Mouse (Mus musculus) forebrain, embryonic 14.5 days (tissue): ENCODE measurements around the gene Fam57a. TPM values are rescaled to one million over a fixed set of nuclear protein-coding genes. Genes with fewer than 3 reads are reported as not detected.
A peak's percentile ranks its signal among the peaks of the same experiment; 100 is the strongest.

Experiments used
- ATAC-seq: fragments of 200-750 bp; cut with Nextera tagmentation; 2 replicates; pipeline ENCODE4 v1.8.0; 2017; ENCODE audit warnings: mild to moderate bottlenecking, moderate library complexity
- DNase-seq: peaks from one replicate; pipeline ENCODE4 v3.0.0-alpha.2; 2015; ENCODE audit warnings: low spot score
- H3K27ac ChIP-seq: fragments of 300-500 bp; sonication (generic); 2 replicates; pipeline ENCODE4 v1.5.1; 2014; ENCODE audit warnings: low read depth, mild to moderate bottlenecking, control low read depth, low read length, moderate library complexity
- H3K27me3 ChIP-seq: fragments of 300-500 bp; sonication (generic); replicated peaks from 2 replicates; pipeline ENCODE4 v1.6.1; 2014; ENCODE audit warnings: low read length, control low read depth, mixed read lengths; ENCODE audit not compliant: control insufficient read depth, insufficient read depth
- H3K36me3 ChIP-seq: fragments of 300-500 bp; sonication (generic); 2 replicates; pipeline ENCODE4 v1.6.1; 2014; ENCODE audit warnings: low read length, control low read depth; ENCODE audit not compliant: control insufficient read depth, insufficient read depth
- H3K4me1 ChIP-seq: fragments of 300-500 bp; sonication (generic); 2 replicates; pipeline ENCODE4 v1.6.1; 2014; ENCODE audit warnings: antibody characterized with exemption, low read length, control low read depth; ENCODE audit not compliant: control insufficient read depth, insufficient read depth
- H3K4me2 ChIP-seq: fragments of 300-500 bp; sonication (generic); 2 replicates; pipeline ENCODE4 v1.6.1; 2014; ENCODE audit warnings: mild to moderate bottlenecking, control low read depth, low read length
- H3K4me3 ChIP-seq: fragments of 300-500 bp; sonication (generic); 2 replicates; pipeline ENCODE4 v1.5.1; 2014; ENCODE audit warnings: low read depth, low read length, control low read depth
- H3K9ac ChIP-seq: fragments of 300-500 bp; sonication (generic); 2 replicates; pipeline ENCODE4 v1.6.1; 2014; ENCODE audit warnings: mild to moderate bottlenecking, low read length, control low read depth, moderate library complexity
- H3K9me3 ChIP-seq: fragments of 300-500 bp; sonication (generic); replicated peaks from 2 replicates; pipeline ENCODE4 v1.6.1; 2016; ENCODE audit warnings: low read length, control low read depth, mixed read lengths; ENCODE audit not compliant: control insufficient read depth
- WGBS: fragments of 180-500 bp; shearing (Covaris S2); extraction: QIAGEN DNeasy Blood & Tissue Kit; methylation state at CpG from one replicate; pipeline ENCODE4 v1.1.7; 2014; 5-methylcytosine and 5-hydroxymethylcytosine counted together
- polyA plus RNA-seq: library from polyadenylated mRNA; unstranded; fragments of >200 nt; fragmentation: Nextera tagmentation; extraction: Ambion mirVana; gene quantifications from 2 replicates; pipeline ENCODE4 v1.2.1, GENCODE M21; 2014

Fam57a gene
- polyA plus RNA-seq, 1 experiment from 2014 or later = 26.1 TPM

GRCm38 (mm10) chr11:76224631-76225030 is 45.2 kb downstream of the Fam57a start:
- no peaks in the 10 kb centered on the region for H3K27me3 ChIP-seq
- no peaks in the 10 kb centered on the region for H3K9me3 ChIP-seq
- no peak overlapping the region for H3K27ac ChIP-seq
- no peak overlapping the region for H3K4me2 ChIP-seq
- H3K9ac ChIP-seq = no peak overlapping the region
- DNase-seq (no peak), ATAC-seq (no peak)
- H3K36me3 ChIP-seq = peaks cover 50% of the 10 kb centered on the region
- no peak overlapping the region for H3K4me3 ChIP-seq
- WGBS = 94% methylated on average over 5 of the region's 5 CpGs
- H3K4me1 ChIP-seq = no peaks in the 10 kb centered on the region

GRCm38 (mm10) chr11:76225051-76225450 is 45.6 kb downstream of the Fam57a start:
- no peak overlapping the region for H3K27ac ChIP-seq
- H3K36me3 ChIP-seq = peaks cover 50% of the 10 kb centered on the region
- no peak for DNase-seq
- H3K4me3 ChIP-seq = no peak overlapping the region
- H3K4me2 ChIP-seq = no peak overlapping the region
- no peaks in the 10 kb centered on the region for H3K4me1 ChIP-seq
- no peaks in the 10 kb centered on the region for H3K27me3 ChIP-seq
- ATAC-seq = no peak
- H3K9me3 ChIP-seq = no peaks in the 10 kb centered on the region
- no peak overlapping the region for H3K9ac ChIP-seq

- WGBS = 98% methylated on average over 3 of the region's 3 CpGs
- DNase-seq (no peak), ATAC-seq (no peak)
- Histone ChIP-seq H3K36me3 (peaks cover 62% of the 10 kb centered on the region), H3K27me3 (no peaks in the 10 kb centered on the region), H3K27ac (no peak overlapping the region), H3K4me3 (no peak overlapping the region), H3K9me3 (no peaks in the 10 kb centered on the region), H3K4me1 (no peaks in the 10 kb centered on the region), H3K9ac (no peak overlapping the region), H3K4me2 (no peak overlapping the region)
Observed at GRCm38 (mm10) chr11:76236136-76236535, 56.7 kb downstream of the Fam57a start.

DNA sequence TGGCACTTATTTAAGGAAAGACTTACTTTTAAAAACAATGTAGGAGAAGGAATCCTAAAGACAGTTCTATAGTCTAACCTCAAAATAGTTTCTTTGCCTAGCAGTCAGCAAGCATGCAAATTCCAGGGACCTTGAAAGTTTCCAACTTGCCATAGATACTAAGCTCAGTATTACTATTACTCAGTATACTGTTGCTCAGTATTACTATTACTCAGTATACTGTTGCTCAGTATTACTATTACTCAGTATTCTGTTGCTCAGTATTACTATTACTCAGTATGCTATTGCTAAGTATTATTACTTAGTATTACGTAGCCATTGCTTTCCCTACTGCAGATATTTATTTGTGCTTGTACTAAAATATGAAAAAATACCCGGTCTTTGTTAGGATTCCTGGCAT is 60.3 kb downstream of the Fam57a start:
- Histone ChIP-seq H3K9me3 (no peaks in the 10 kb centered on the region), H3K9ac (no peak overlapping the region), H3K4me1 (peaks cover 8% of the 10 kb centered on the region), H3K4me2 (no peak overlapping the region), H3K36me3 (peaks cover 33% of the 10 kb centered on the region), H3K4me3 (no peak overlapping the region), H3K27ac (no peak overlapping the region), H3K27me3 (no peaks in the 10 kb centered on the region)
- no peak for DNase-seq
- no peak for ATAC-seq
- 97% methylated on average over 2 of the region's 2 CpGs for WGBS

DNA sequence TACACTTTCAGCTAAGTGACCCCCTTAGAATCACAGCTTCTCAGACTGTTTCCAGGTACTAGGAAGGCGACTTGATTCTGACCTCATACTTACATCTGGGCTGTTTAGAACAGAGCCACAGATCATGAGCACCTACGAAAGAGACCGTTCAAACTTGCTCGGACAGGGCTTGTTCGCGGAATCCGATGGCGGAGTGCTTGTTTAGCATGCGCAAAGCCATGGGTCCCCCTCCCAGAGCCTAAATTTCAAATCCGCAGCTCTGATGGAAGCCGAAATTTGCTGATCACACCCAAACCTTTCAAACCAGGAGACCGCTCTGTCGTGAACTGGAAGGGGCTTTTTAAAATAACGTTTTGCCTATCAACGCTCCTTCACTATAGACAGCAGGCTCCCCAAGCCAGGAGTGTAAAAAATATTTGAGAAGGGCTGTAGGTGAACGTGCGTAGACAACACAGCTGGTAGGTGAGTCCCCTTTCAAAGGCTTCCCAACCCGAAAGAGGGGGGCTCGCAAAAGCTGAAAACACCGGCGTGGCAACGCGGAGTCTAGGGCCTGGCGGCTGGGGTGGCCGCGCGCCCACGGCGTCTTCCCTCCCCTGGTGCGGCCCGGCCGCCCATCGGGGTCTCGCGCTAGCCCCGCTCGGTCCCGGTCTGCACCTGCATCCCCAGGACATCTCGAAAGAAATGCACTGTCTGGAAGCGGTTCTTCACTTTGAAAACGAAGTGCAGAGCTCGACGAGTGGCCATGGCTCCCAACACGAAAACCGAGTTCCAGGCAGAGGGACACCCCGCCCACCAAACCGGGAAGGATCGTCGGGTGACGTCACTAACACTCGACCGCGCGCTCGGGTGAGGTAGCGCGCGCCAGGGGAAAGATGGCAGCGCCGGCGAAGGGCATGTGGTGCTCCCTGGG is 63.7 kb downstream of the Fam57a start, which contains the start of the genes Mrm3 and Glod4:
TSS of gene Mrm3 (plus strand) at position 815 of the 910 bp plus-strand sequence.
TSS of gene Glod4 (minus strand) at position 825 of the 910 bp plus-strand sequence.
- H3K27me3 ChIP-seq = no peaks in the 10 kb centered on the region
- peak within 1 kb of the TSS; percentile 75 for H3K4me3 ChIP-seq
- peak; percentile 93 for ATAC-seq
- 0 out of 2 replicates have a peak within 1 kb of the TSS, but pooled peaks have one; percentile 31 for H3K27ac ChIP-seq
- peak within 1 kb of the TSS; percentile 87 for H3K9ac ChIP-seq
- peaks cover 8% of the 10 kb centered on the region for H3K4me1 ChIP-seq
- H3K4me2 ChIP-seq = peak within 1 kb of the TSS; percentile 89
- H3K36me3 ChIP-seq = peaks cover 20% of the 10 kb centered on the region; the same call in 1 of the 2 replicates
- H3K9me3 ChIP-seq = no peaks in the 10 kb centered on the region
- peak; percentile 96 for DNase-seq
- 1% methylated on average over 59 of the region's 61 CpGs for WGBS

DNA sequence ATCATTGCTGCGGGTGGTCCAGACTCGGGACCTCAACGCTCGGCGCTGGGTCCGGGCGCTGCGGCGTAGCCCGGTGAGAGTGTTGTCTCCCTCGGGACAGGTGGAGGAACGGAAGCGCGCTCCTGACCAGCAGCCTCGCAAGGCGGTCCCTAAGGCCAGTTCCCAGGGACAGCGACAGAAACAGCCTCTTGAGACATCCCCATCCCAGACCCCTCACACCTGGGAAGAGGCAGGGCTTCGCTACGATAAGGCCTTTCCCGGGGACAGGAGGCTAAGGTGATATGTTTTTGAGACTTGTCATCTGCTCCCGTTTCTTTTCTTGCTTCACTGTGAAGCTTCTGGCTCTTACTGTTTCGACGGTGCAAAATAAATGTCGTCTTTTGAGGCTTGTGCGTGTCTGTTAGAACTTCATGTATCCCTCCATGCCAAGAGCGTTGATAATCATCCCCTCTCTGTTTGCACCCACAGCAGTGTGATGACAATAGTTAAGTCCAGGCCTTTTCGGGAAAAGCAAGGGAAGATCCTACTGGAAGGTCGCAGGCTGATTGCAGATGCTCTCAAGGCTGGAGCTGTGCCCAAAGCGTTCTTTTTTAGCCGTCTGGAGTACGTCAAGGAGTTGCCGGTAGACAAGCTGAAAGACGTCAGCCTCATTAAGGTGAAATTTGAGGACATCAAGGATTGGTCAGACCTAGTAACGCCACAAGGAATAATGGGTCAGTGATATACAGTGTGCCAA is 64.5 kb downstream of the Fam57a start:
- H3K27me3 ChIP-seq = no peaks in the 10 kb centered on the region
- peaks cover 8% of the 10 kb centered on the region for H3K4me1 ChIP-seq
- WGBS = 3% methylated on average over 34 of the region's 34 CpGs
- H3K9ac ChIP-seq = peak overlapping the region; percentile 87
- H3K4me3 ChIP-seq = peak overlapping the region; percentile 75
- DNase-seq = no peak
- H3K4me2 ChIP-seq = peak overlapping the region; percentile 89
- peaks cover 25% of the 10 kb centered on the region; the same call in 1 of the 2 replicates for H3K36me3 ChIP-seq
- no peak overlapping the region for H3K27ac ChIP-seq
- H3K9me3 ChIP-seq = no peaks in the 10 kb centered on the region
- ATAC-seq = no peak; the same call in 1 of the 2 replicates

DNA sequence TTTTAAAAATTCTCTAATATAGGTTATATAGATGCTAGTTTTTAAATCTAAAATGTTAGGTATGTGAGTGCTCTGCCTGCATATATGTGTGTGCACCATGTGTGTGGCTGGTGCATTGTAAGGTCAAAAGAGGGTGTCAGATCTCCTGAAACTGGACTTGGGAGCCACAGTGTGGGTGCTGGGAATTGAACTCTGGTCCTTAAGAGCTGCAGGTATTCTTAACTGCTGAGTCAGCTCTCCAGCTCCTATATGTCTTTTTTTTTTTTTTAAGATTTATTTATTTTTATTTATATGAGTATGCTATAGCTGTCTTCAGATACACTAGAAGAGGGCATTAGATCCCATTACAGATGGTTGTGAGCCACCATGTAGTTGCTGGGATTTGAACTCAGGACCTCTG is 67.0 kb downstream of the Fam57a start:
- Histone ChIP-seq H3K36me3 (peaks cover 31% of the 10 kb centered on the region), H3K27ac (no peak overlapping the region), H3K27me3 (no peaks in the 10 kb centered on the region), H3K4me3 (no peak overlapping the region), H3K9me3 (no peaks in the 10 kb centered on the region), H3K4me2 (no peak overlapping the region), H3K9ac (no peak overlapping the region), H3K4me1 (peaks cover 8% of the 10 kb centered on the region)
- no peak for DNase-seq
- no peak for ATAC-seq

GRCm38 (mm10) chr11:76247239-76247638 is 67.8 kb downstream of the Fam57a start:
- DNase-seq (no peak), ATAC-seq (no peak)
- Histone ChIP-seq H3K9me3 (no peaks in the 10 kb centered on the region), H3K4me3 (no peak overlapping the region), H3K27me3 (no peaks in the 10 kb centered on the region), H3K4me1 (peaks cover 8% of the 10 kb centered on the region), H3K4me2 (no peak overlapping the region), H3K27ac (no peak overlapping the region), H3K36me3 (peaks cover 31% of the 10 kb centered on the region), H3K9ac (no peak overlapping the region)
- 39% methylated on average over 2 of the region's 2 CpGs for WGBS
